Mouse (Mus musculus): ENCODE results near the gene Ereg. TPM values are rescaled to one million over a fixed set of nuclear protein-coding genes. Genes with fewer than 3 reads are reported as not detected.

Gene Ereg
- total and polyA plus RNA-seq, 2 experiments from 2014 or later, result 0.10 to 0.34 TPM

GRCm38 (mm10) chr5:91097911-91098614 lies 23.6 kb downstream of the Ereg start:
- TF ChIP-seq EP300 (IDR thresholded peaks at IDR 0.05; ENCODE audit: low read depth) (no peak), CTCF (IDR thresholded peaks at IDR 0.05; ENCODE audit: low read depth) (no peak)
- Histone ChIP-seq H3K4me3 (ENCODE audit: low read depth, low read length) (no peak overlapping the region), H3K9ac (replicated peaks; ENCODE audit: low read depth, low read length) (no peak overlapping the region), H3K27ac (ENCODE audit: low read depth) (no peak overlapping the region), H3K27me3 (ENCODE audit: control insufficient read depth, insufficient read depth, low read length) (no peaks in the 10 kb centered on the region), H3K36me3 (replicated peaks; ENCODE audit: control insufficient read depth, insufficient read depth, low read length) (no peaks in the 10 kb centered on the region), H3K4me1 (ENCODE audit: control insufficient read depth, insufficient read depth) (no peaks in the 10 kb centered on the region), H3K9me3 (replicated peaks; ENCODE audit: control insufficient read depth, low read length) (no peaks in the 10 kb centered on the region), H3K4me2 (ENCODE audit: low read depth, low read length) (no peak overlapping the region)
- DNase-seq (ENCODE audit: low spot score), result no peak
- no peak for ATAC-seq (ENCODE audit: insufficient read depth, low read depth)
- WGBS, result 90% methylated on average over 10 of the region's 10 CpGs

DNA sequence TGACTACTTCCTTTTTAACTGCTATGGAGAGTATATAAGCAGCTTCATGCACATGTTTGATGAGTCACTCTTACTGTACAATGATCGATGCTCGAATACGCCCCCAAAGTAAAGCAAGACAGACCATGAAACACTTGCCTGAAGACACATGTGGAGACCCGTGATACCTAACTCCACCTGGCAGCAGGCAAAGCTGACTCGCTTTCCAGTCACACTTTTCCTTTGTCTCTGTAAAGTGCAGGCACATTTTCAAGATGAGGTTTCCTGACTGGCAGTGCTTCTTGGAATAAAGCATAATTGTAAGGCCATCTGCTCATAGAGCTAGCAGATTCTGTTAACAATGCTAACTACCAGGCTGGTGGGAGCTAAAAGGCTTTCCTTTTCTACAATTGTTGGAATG lies 27.3 kb downstream of the Ereg start:
- Histone ChIP-seq H3K36me3 (replicated peaks; ENCODE audit: control insufficient read depth, insufficient read depth, low read length) (no peaks in the 10 kb centered on the region), H3K27ac (ENCODE audit: low read depth) (no peak overlapping the region), H3K4me2 (ENCODE audit: low read depth, low read length) (no peak overlapping the region), H3K9ac (replicated peaks; ENCODE audit: low read depth, low read length) (no peak overlapping the region), H3K27me3 (ENCODE audit: control insufficient read depth, insufficient read depth, low read length) (no peaks in the 10 kb centered on the region), H3K4me3 (ENCODE audit: low read depth, low read length) (no peak overlapping the region), H3K9me3 (replicated peaks; ENCODE audit: control insufficient read depth, low read length) (no peaks in the 10 kb centered on the region), H3K4me1 (ENCODE audit: control insufficient read depth, insufficient read depth) (no peaks in the 10 kb centered on the region)
- 88% methylated on average over 5 of the region's 5 CpGs for WGBS
- TF ChIP-seq EP300 (IDR thresholded peaks at IDR 0.05; ENCODE audit: low read depth) (no peak), CTCF (IDR thresholded peaks at IDR 0.05; ENCODE audit: low read depth) (no peak)
- no peak for ATAC-seq (ENCODE audit: insufficient read depth, low read depth)
- DNase-seq (ENCODE audit: low spot score), result no peak

DNA sequence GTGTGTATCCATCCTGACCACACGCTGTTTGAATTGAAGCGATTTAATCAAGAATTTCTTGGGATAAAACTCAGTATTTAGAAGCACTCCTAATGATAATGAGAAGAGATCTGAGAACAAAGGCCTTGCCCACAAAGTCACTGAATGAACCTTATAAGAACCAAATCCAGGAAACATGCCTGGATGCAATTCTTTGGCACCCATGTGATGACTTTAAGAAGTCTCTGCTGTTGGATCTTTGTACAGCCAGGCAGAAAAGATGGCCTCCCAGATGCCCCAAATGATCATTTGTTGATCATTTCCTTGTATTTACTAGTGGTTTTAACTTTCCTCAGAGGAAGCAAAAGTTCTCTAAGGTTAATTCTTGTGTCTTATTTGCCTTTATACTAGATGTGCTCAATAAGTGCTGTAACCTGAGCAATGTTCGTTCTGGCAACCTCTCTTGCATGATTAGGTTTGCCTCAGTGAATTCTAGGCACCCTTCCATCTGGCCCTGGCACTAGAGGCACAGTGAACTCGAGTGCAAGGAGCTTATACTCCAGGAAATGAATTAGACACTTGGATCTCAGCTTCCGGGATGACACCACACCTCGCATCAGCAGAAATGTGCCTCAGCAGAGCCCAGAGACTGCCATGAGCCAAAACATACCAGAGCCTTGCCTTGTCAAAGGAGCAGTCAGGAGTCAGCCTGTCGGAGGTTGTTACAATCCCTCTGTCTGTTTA lies 29.7 kb downstream of the Ereg start:
- TF ChIP-seq CTCF (IDR thresholded peaks at IDR 0.05; ENCODE audit: low read depth) (no peak), EP300 (IDR thresholded peaks at IDR 0.05; ENCODE audit: low read depth) (no peak)
- Histone ChIP-seq H3K4me1 (ENCODE audit: control insufficient read depth, insufficient read depth) (no peaks in the 10 kb centered on the region), H3K9ac (replicated peaks; ENCODE audit: low read depth, low read length) (no peak overlapping the region), H3K27me3 (ENCODE audit: control insufficient read depth, insufficient read depth, low read length) (no peaks in the 10 kb centered on the region), H3K27ac (ENCODE audit: low read depth) (no peak overlapping the region), H3K4me2 (ENCODE audit: low read depth, low read length) (no peak overlapping the region), H3K9me3 (replicated peaks; ENCODE audit: control insufficient read depth, low read length) (no peaks in the 10 kb centered on the region), H3K4me3 (ENCODE audit: low read depth, low read length) (no peak overlapping the region), H3K36me3 (replicated peaks; ENCODE audit: control insufficient read depth, insufficient read depth, low read length) (no peaks in the 10 kb centered on the region)
- ATAC-seq (ENCODE audit: insufficient read depth, low read depth), result no peak
- WGBS, result 71% methylated on average over 7 of the region's 7 CpGs
- DNase-seq (ENCODE audit: low spot score), result no peak

- no peaks in the 10 kb centered on the region for H3K4me1 ChIP-seq (ENCODE audit: control insufficient read depth, insufficient read depth)
- H3K27me3 ChIP-seq (ENCODE audit: control insufficient read depth, insufficient read depth, low read length), result no peaks in the 10 kb centered on the region
- no peaks in the 10 kb centered on the region for H3K36me3 ChIP-seq (replicated peaks; ENCODE audit: control insufficient read depth, insufficient read depth, low read length)
- H3K27ac ChIP-seq (ENCODE audit: low read depth), result no peak overlapping the region
- DNase-seq (ENCODE audit: low spot score), result no peak
- TF ChIP-seq EP300 (IDR thresholded peaks at IDR 0.05; ENCODE audit: low read depth), result no peak
- no peak for TF ChIP-seq CTCF (IDR thresholded peaks at IDR 0.05; ENCODE audit: low read depth)
- no peak for ATAC-seq (ENCODE audit: insufficient read depth, low read depth)
- no peak overlapping the region for H3K4me3 ChIP-seq (ENCODE audit: low read depth, low read length)
- whole genome bisulfite sequencing, result 70% methylated on average over 5 of the region's 5 CpGs
- H3K9ac ChIP-seq (replicated peaks; ENCODE audit: low read depth, low read length), result no peak overlapping the region
- no peak overlapping the region for H3K4me2 ChIP-seq (ENCODE audit: low read depth, low read length)
- no peaks in the 10 kb centered on the region for H3K9me3 ChIP-seq (replicated peaks; ENCODE audit: control insufficient read depth, low read length)
Measured at GRCm38 (mm10) chr5:91106248-91106647, 31.8 kb downstream of the Ereg start.

DNA sequence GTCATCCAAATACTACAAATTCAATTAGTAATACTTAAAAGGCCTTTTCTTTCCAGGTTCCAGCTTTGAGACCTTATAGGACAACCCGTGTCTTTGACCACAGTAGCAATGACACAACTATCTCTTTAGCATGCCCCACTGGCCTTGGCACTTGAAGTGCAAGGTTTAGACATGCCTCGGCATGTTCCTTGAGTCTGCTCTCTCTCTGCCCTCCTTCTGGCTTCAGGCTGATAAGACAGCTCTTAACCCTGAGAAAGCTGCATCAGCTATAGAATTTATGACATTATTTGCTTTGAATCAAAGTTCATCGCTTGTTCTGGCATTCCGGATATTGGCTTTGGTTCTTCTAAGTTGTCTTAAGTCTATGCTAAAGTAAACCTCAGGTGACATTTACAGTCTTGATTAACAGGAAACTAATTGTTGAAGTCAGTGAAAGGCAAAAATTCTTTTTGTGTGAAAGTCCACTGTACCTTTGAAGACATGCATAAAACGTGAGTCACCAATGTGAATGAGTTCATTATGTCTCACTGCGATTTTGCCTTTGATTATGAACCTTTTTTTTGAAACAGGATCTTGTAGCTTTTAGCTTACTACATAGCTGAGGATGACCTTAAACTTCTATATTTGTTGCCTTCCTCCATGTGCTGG lies 35.7 kb downstream of the Ereg start:
- ATAC-seq (ENCODE audit: insufficient read depth, low read depth), result no peak

More for the DNA sequence above, 35.7 kb downstream of the Ereg start:
- no peaks in the 10 kb centered on the region for H3K4me1 ChIP-seq (ENCODE audit: control insufficient read depth, insufficient read depth)
- H3K9ac ChIP-seq (replicated peaks; ENCODE audit: low read depth, low read length), result no peak overlapping the region
- no peak overlapping the region for H3K27ac ChIP-seq (ENCODE audit: low read depth)
- no peak overlapping the region for H3K4me2 ChIP-seq (ENCODE audit: low read depth, low read length)
- H3K27me3 ChIP-seq (ENCODE audit: control insufficient read depth, insufficient read depth, low read length), result no peaks in the 10 kb centered on the region
- no peak overlapping the region for H3K4me3 ChIP-seq (ENCODE audit: low read depth, low read length)
- 79% methylated on average over 6 of the region's 6 CpGs for WGBS
- H3K9me3 ChIP-seq (replicated peaks; ENCODE audit: control insufficient read depth, low read length), result no peaks in the 10 kb centered on the region
- TF ChIP-seq EP300 (IDR thresholded peaks at IDR 0.05; ENCODE audit: low read depth) (no peak), CTCF (IDR thresholded peaks at IDR 0.05; ENCODE audit: low read depth) (no peak)
- no peak for DNase-seq (ENCODE audit: low spot score)
- no peaks in the 10 kb centered on the region for H3K36me3 ChIP-seq (replicated peaks; ENCODE audit: control insufficient read depth, insufficient read depth, low read length)
